In genomic region chr16:30732770-30733415, GRCm38 (mm10) we compare ENCODE assay signal across 16 mouse cellular contexts.
DNase-seq lines count a peak whose midpoint lies in the region; ATAC-seq and TF ChIP-seq lines count a peak whose summit lies in the region.
"Had no signal": no experiment of that assay in that cellular context is flagged by ENCODE, and none has a peak within 500 bp of the region (broad histone marks: within the 10 kb centered on the region; RNA-seq: fewer than 3 reads in every experiment).

No protein-coding gene starts in this region.

- no peaks in the 10 kb centered on the region for H3K36me3 ChIP-seq in hindbrain, embryonic 10.5 days
- H3K36me3 ChIP-seq in hindbrain, embryonic 13.5 days, result no peaks in the 10 kb centered on the region
- no peaks in the 10 kb centered on the region for H3K36me3 ChIP-seq in heart, embryonic 14.5 days (ENCODE audit: control insufficient read depth, insufficient read depth, low read length)
- H3K36me3 ChIP-seq in kidney, adult 2 months (ENCODE audit: control insufficient read depth, insufficient read depth, low read length), result no peaks in the 10 kb centered on the region
- H3K36me3 ChIP-seq in liver, embryonic 11.5 days (ENCODE audit: control insufficient read depth, insufficient read depth, low read length), result no peaks in the 10 kb centered on the region
- H3K36me3 ChIP-seq: intestine, embryonic 15.5 days; lung, embryonic 15.5 days; neural tube, embryonic 13.5 days had no signal

- H3K27me3 ChIP-seq in hindbrain, embryonic 10.5 days (ENCODE audit: insufficient read depth, poor library complexity, severe bottlenecking), result no peaks in the 10 kb centered on the region
- no peaks in the 10 kb centered on the region for H3K27me3 ChIP-seq in hindbrain, embryonic 13.5 days
- no peaks in the 10 kb centered on the region for H3K27me3 ChIP-seq in heart, embryonic 14.5 days (ENCODE audit: control insufficient read depth, insufficient read depth, low read length)
- H3K27me3 ChIP-seq in kidney, adult 2 months (replicated peaks; ENCODE audit: control insufficient read depth, insufficient read depth, low read length), result no peaks in the 10 kb centered on the region
- no peaks in the 10 kb centered on the region for H3K27me3 ChIP-seq in liver, embryonic 11.5 days (replicated peaks; ENCODE audit: control insufficient read depth, insufficient read depth, low read length)
- H3K27me3 ChIP-seq: CH12.LX; intestine, embryonic 15.5 days; lung, embryonic 15.5 days; neural tube, embryonic 13.5 days had no signal

- no peak for ATAC-seq in hindbrain, embryonic 13.5 days (ENCODE audit: low FRiP score)
- ATAC-seq in heart, embryonic 14.5 days (ENCODE audit: insufficient number of reproducible peaks, insufficient read depth, low FRiP score, low read depth), result no peak
- ATAC-seq in liver, embryonic 11.5 days (replicated peaks; ENCODE audit: low FRiP score), result no peak
- ATAC-seq: activated CD4-positive, CD25-positive, alpha-beta regulatory T cell, adult 4 months; intestine, embryonic 15.5 days had no signal

- no peaks in the 10 kb centered on the region for H3K9me3 ChIP-seq in hindbrain, embryonic 10.5 days
- H3K9me3 ChIP-seq in hindbrain, embryonic 13.5 days, result no peaks in the 10 kb centered on the region
- no peaks in the 10 kb centered on the region for H3K9me3 ChIP-seq in heart, embryonic 14.5 days (ENCODE audit: control insufficient read depth, low read length)
- H3K9me3 ChIP-seq in liver, embryonic 11.5 days (ENCODE audit: control insufficient read depth, low read length), result no peaks in the 10 kb centered on the region
- H3K9me3 ChIP-seq: intestine, embryonic 15.5 days; lung, embryonic 15.5 days; neural tube, embryonic 13.5 days had no signal

- H3K4me1 ChIP-seq in hindbrain, embryonic 10.5 days (replicated peaks), result peaks cover 41% of the 10 kb centered on the region
- H3K4me1 ChIP-seq in hindbrain, embryonic 13.5 days (replicated peaks), result peaks cover 12% of the 10 kb centered on the region
- peaks cover 28 to 33% of the 10 kb centered on the region in 2 experiments for H3K4me1 ChIP-seq in heart, embryonic 14.5 days (ENCODE audit: control insufficient read depth in 2 of 2, insufficient read depth in 2 of 2, low read length in 2 of 2)
- H3K4me1 ChIP-seq in kidney, adult 2 months (ENCODE audit: control insufficient read depth, insufficient read depth, low read length), result 0 out of 2 replicates have a peak, but pooled peaks cover 4% of the 10 kb centered on the region
- H3K4me1 ChIP-seq in liver, embryonic 11.5 days (replicated peaks; ENCODE audit: control insufficient read depth, insufficient read depth, low read length), result peaks cover 5% of the 10 kb centered on the region; the same call in 1 of the 2 replicates

- no peak overlapping the region for H3K9ac ChIP-seq in hindbrain, embryonic 13.5 days
- no peak overlapping the region for H3K9ac ChIP-seq in heart, embryonic 14.5 days (ENCODE audit: low read length)
- H3K9ac ChIP-seq in liver, embryonic 11.5 days (ENCODE audit: low read depth, low read length), result no peak overlapping the region
- H3K9ac ChIP-seq: intestine, embryonic 15.5 days; lung, embryonic 15.5 days; neural tube, embryonic 13.5 days had no signal

- WGBS in hindbrain, embryonic 10.5 days, result 68% methylated on average over 9 of the region's 9 CpGs
- WGBS in hindbrain, embryonic 13.5 days, result 60% methylated on average over 9 of the region's 9 CpGs
- 47% methylated on average over 9 of the region's 9 CpGs for WGBS in heart, embryonic 14.5 days
- WGBS in kidney, adult 2 months, result 72% methylated on average over 9 of the region's 9 CpGs
- whole genome bisulfite sequencing in liver, embryonic 11.5 days, result 37% methylated on average over 9 of the region's 9 CpGs

- no peak for TF ChIP-seq POLR2A in kidney, adult 2 months (IDR thresholded peaks at IDR 0.05; ENCODE audit: low read depth, low read length)

- no peak overlapping the region for H3K4me2 ChIP-seq in hindbrain, embryonic 13.5 days
- H3K4me2 ChIP-seq in heart, embryonic 14.5 days (ENCODE audit: low read length), result no peak overlapping the region
- H3K4me2 ChIP-seq in liver, embryonic 11.5 days, result no peak overlapping the region
- H3K4me2 ChIP-seq: intestine, embryonic 15.5 days; lung, embryonic 15.5 days; midbrain, embryonic 11.5 days; neural tube, embryonic 13.5 days had no signal

- H3K27ac ChIP-seq in hindbrain, embryonic 10.5 days, result peak overlapping the region; percentile 64
- no peak overlapping the region for H3K27ac ChIP-seq in hindbrain, embryonic 13.5 days
- peak overlapping the region; percentile 24 to 38; a peak in 1 of 4 replicates for H3K27ac ChIP-seq in heart, embryonic 14.5 days (replicated peaks in 1 of 2; ENCODE audit: control insufficient read depth in 1 of 2, insufficient read depth in 1 of 2, low read depth in 2 of 2, low read length in 2 of 2)
- H3K27ac ChIP-seq in kidney, adult 2 months (ENCODE audit: insufficient read depth, low read depth, low read length), result no peak overlapping the region
- no peak overlapping the region for H3K27ac ChIP-seq in liver, embryonic 11.5 days (ENCODE audit: low read depth, low read length)
- H3K27ac ChIP-seq: intestine, embryonic 15.5 days; lung, embryonic 15.5 days; neural tube, embryonic 13.5 days had no signal

- no peak overlapping the region for H3K4me3 ChIP-seq in hindbrain, embryonic 10.5 days
- no peak overlapping the region for H3K4me3 ChIP-seq in hindbrain, embryonic 13.5 days
- no peak overlapping the region for H3K4me3 ChIP-seq in heart, embryonic 14.5 days (ENCODE audit: control insufficient read depth in 1 of 2, insufficient read depth in 1 of 2, low read depth in 1 of 2, low read length in 2 of 2)
- H3K4me3 ChIP-seq in kidney, adult 2 months (ENCODE audit: insufficient read depth, low read depth, low read length), result no peak overlapping the region
- no peak overlapping the region for H3K4me3 ChIP-seq in liver, embryonic 11.5 days (ENCODE audit: low read depth, low read length)
- H3K4me3 ChIP-seq: intestine, embryonic 15.5 days; lung, embryonic 15.5 days; neural tube, embryonic 13.5 days had no signal

- peak; percentile 27 for DNase-seq in hindbrain, embryonic 10.5 days (ENCODE audit: low spot score)
- peak; percentile 58 for DNase-seq in R1 (ENCODE audit: low read depth, low spot score)
- DNase-seq in embryo, embryonic 9.5 days (ENCODE audit: extremely low spot score), result peak; percentile 47
- no peak for DNase-seq in kidney, adult 2 months
- DNase-seq in cerebellum, postnatal 4 days (ENCODE audit: low spot score in 2 of 2), result no peak
- no peak for DNase-seq in liver, embryonic 11.5 days (ENCODE audit: low spot score)
- DNase-seq: cerebellum, adult 9-10 months; thymus, adult 18-20 months had no signal

- TF ChIP-seq CTCF in kidney, adult 2 months (conservative IDR thresholded peaks at IDR 0.05; ENCODE audit: insufficient read depth, insufficient read length, low read depth, low read length), result no peak

Comparison
In these comparisons a context has a peak if more than half of its experiments do, and no peak if none do; other contexts are left out.
1. H3K27ac ChIP-seq: peak in hindbrain, embryonic 10.5 days (single experiment) and heart, embryonic 14.5 days (2 of 2); none in hindbrain, embryonic 13.5 days (single experiment), kidney, adult 2 months (single experiment) and liver, embryonic 11.5 days (single experiment).
2. DNase-seq: peak in hindbrain, embryonic 10.5 days (single experiment), R1 (single experiment) and embryo, embryonic 9.5 days (single experiment); none in kidney, adult 2 months (single experiment), cerebellum, postnatal 4 days (0 of 2) and liver, embryonic 11.5 days (single experiment).